Mouse (Mus musculus): Measurements from ENCODE around the gene 1700018B08Rik.

Gene 1700018B08Rik

GRCm38 (mm10) chr8:121513429-121513828 lies 30.7 kb downstream of the 1700018B08Rik start:
- peak; percentile 59 to 83 for DNase-seq (ENCODE audit: low spot score in 2 of 2)

DNA sequence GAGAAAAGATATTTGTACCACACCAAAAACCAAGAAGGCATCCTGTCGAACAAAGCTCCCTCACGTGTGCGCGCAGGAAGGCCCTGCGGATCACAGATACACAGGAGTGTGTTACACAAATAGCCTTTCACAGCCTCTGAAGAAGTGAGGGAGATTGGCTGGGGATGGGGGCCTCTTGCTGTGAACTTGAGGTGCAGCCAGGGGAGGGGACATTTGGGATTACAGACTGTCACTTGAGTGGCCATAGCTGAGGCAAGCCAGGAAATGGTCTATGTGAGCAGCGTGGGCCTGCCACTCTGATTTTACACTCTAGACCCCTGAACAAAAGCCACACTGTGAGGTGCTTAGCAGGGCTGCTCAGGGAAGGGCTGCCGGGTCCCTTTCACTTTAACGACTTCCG lies 32.4 kb downstream of the 1700018B08Rik start:
- DNase-seq (ENCODE audit: low spot score in 2 of 2) = no peak

DNA sequence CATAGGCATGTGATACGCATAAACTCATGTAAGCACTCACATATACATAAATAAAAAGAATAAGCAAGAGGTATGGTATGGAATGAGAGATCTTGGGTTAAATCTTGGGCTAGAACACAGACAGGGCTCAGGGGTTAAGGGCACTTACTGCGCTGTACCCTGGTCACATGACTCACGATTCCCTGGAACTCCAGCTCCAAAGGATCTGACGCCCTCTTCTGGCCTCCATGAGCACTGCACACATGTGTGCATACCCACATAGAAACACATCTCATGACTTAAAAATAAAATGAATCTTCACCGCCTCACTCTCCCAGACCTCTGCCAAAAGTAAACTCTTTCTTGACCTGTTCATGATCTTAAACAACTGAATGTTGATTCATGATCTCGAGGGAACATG lies 46.5 kb downstream of the 1700018B08Rik start:
- no peak for DNase-seq (ENCODE audit: low spot score in 2 of 2)

DNA sequence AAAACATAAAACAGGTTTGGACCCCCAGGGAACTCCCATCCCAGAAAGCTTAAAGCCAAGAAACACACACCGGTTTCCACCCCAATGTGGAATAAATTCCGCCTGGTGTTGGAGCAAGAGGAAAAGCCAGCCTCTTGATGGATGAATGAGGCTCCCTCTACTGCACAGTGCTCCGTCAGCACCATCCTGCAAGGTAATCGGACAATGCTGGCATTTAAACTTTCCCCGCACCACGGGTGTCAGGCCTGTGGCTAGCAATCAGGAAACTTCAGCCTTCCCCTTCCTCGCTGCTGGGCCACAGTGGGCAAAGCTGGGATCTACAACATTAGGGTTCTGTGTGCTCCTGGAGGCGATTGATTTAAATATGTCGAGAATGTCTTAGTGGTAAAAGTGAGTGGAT lies 52.5 kb downstream of the 1700018B08Rik start:
- DNase-seq (ENCODE audit: low spot score in 2 of 2) = no peak

DNA sequence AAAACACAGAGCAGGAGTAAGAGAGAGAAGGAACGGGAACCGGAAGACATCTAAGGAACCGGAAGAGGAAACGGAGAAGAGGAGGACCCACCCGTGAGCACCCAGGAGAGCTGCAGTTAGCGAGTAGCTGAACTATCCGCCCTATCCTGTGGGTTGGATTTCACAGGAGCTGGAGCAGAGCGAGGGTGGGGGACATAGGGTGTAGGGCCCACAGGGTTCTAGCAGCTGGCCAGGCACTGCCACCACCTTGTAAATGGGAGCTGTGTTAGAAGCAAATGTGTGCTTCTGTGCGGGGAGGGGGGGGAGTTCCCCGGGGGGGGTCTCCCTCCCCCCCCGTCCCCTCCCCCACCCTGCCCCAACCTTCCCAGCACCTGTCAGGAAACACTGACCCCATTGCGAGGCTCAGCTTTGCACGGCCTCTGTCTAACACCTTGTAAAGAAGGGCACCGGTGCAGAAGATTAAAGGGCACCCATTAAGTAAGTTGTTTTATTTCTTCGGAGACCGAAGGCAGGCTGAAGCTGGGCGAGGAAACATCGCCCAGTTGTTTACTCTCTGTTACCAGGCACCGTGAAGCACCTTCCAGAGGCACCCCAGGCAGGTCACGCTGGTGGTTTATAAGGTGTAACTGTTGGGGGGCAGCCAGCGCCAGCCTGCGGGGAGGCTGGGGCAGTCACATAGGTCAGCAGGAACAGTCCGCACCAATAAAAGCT lies 59.9 kb downstream of the 1700018B08Rik start:
- no peak for DNase-seq (ENCODE audit: low spot score in 2 of 2)

Measured in spleen, postnatal 10 days (tissue).